Mouse (Mus musculus) brain, embryonic 14.5 days (tissue): ENCODE results near the gene Tenm3.

Source experiments
- CTCF ChIP-seq: fragments of 200-500 bp; IDR thresholded peaks from 2 replicates; pipeline ENCODE4 v1.5.1; 2012; ENCODE audit warnings: inconsistent platforms, mild to moderate bottlenecking, moderate library complexity, borderline replicate concordance; ENCODE audit not compliant: insufficient read depth, insufficient read length; ENCODE audit errors: extremely low read depth
- POLR2A ChIP-seq: fragments of 200-500 bp; IDR thresholded peaks from 2 replicates; pipeline ENCODE4 v1.6.1; 2012; ENCODE audit warnings: mild to moderate bottlenecking, inconsistent platforms, borderline replicate concordance; ENCODE audit not compliant: poor library complexity, insufficient read depth, insufficient read length, severe bottlenecking; ENCODE audit errors: extremely low read depth

DNA sequence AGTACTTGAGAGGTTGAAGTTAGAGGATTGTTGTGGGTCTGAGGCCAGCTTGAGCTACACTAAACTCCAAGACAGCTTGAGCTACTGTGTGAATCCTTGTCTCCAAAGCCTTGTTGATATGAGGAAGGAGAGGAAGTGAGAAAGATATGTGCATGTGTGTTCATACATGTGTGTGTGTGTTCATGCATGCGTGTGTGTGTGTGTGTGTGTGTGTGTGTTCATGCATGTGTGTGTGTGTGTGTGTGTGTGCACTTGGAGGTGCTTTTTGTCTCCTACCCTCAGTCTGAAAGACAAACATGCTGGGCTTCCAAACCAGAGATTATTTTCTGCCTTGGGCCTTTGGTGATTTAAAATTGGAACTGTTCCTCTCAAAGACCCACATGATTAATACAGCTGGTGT, 184.5 kb downstream of the Tenm3 start:
- TF ChIP-seq POLR2A (no peak), CTCF (no peak)
